Mouse (Mus musculus): ENCODE data around the gene Ddx49. TPM values are rescaled to one million over a fixed set of nuclear protein-coding genes. Genes with fewer than 3 reads are reported as not detected.

Ddx49 gene
- polyA plus RNA-seq, 1 experiment from 2014 or later = 41.0 TPM

DNA sequence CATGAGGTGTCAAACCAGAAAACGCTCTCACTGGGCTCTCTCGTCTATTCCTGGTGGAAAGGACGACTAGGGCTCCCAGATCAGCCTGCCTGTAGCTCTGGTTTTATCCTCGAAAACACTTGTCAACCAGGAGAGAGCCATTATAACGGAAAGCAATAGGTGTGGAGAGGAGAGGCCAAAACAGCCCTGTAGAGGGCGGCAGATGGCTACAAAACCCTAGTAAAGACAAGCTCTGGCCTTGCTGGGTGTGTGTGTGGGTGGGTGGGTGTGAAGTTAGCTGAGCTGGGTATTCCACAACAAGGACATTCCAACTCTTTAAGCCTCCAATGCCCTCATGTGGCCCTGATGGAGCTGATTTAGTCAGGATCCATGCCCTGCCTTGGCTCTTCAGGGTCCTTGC is 41.4 kb upstream of the Ddx49 start:
- Histone ChIP-seq H3K4me3 (replicated peaks; ENCODE audit: low read depth, low read length) (no peak overlapping the region), H3K36me3 (ENCODE audit: insufficient read depth, low read length) (peaks cover 48% of the 10 kb centered on the region), H3K9ac (ENCODE audit: low read depth, low read length) (no peak overlapping the region), H3K4me1 (replicated peaks; ENCODE audit: insufficient read depth, low read length) (0 out of 2 replicates have a peak, but pooled peaks cover 3% of the 10 kb centered on the region), H3K9me3 (replicated peaks; ENCODE audit: low read length) (no peaks in the 10 kb centered on the region), H3K4me2 (ENCODE audit: low read length) (no peak overlapping the region), H3K27me3 (ENCODE audit: insufficient read depth, low read length) (no peaks in the 10 kb centered on the region), H3K27ac (no peak overlapping the region)
- WGBS = 61% methylated on average over 6 of the region's 6 CpGs
- DNase-seq (ENCODE audit: low spot score) (peak; percentile 60), ATAC-seq (replicated peaks; ENCODE audit: low FRiP score, low read depth) (no peak)
- TF ChIP-seq CTCF (IDR thresholded peaks at IDR 0.05; ENCODE audit: low read depth) = peak; percentile 70

DNA sequence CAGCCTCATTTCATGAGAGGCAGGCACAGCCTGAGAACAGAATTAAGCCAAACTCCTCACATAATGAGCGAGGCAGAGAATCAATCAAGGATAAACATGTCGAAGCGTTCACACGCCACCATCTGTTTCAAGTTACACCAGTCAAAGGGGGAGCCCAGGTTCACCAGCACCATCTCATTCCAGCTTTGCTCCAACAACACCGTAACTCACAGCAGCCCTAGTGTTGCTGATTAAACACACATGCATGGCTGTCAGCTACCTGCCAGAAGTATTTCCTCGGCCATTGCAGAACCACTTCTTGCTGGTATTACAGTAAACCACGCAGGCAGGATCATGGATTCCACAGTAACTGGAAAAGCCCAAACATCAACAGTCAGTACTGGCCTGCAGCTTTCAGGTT is 40.8 kb upstream of the Ddx49 start:
- no peak overlapping the region for H3K4me2 ChIP-seq (ENCODE audit: low read length)
- H3K27ac ChIP-seq = no peak overlapping the region
- H3K9ac ChIP-seq (ENCODE audit: low read depth, low read length) = no peak overlapping the region
- 66% methylated on average over 7 of the region's 7 CpGs for WGBS
- H3K4me3 ChIP-seq (replicated peaks; ENCODE audit: low read depth, low read length) = no peak overlapping the region
- ATAC-seq (replicated peaks; ENCODE audit: low FRiP score, low read depth) (no peak), DNase-seq (ENCODE audit: low spot score) (no peak)
- no peaks in the 10 kb centered on the region for H3K27me3 ChIP-seq (ENCODE audit: insufficient read depth, low read length)
- H3K9me3 ChIP-seq (replicated peaks; ENCODE audit: low read length) = no peaks in the 10 kb centered on the region
- peaks cover 52% of the 10 kb centered on the region for H3K36me3 ChIP-seq (ENCODE audit: insufficient read depth, low read length)
- no peak for TF ChIP-seq CTCF (IDR thresholded peaks at IDR 0.05; ENCODE audit: low read depth)
- 0 out of 2 replicates have a peak, but pooled peaks cover 1% of the 10 kb centered on the region for H3K4me1 ChIP-seq (replicated peaks; ENCODE audit: insufficient read depth, low read length)

DNA sequence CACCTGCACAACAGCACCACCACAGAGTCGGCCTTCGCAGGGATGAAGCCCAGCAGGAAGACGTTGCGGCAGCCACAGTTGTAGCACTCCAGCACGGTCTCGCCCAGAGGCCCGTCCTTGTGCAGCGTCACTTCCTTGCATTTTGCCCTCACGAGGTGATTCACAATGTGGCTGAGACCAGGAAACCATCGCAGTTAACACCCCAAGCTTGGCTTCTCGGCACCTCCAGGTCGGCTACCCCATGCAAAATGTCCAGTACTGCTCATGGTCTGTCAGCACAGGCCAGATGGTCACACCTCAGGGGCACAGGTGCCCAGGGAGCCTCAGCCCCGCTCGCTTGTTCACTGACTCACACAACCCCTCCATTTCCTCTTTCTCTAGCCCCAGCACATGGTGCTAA is 39.7 kb upstream of the Ddx49 start:
- ATAC-seq (replicated peaks; ENCODE audit: low FRiP score, low read depth) (no peak), DNase-seq (ENCODE audit: low spot score) (no peak)
- Histone ChIP-seq H3K36me3 (ENCODE audit: insufficient read depth, low read length) (peaks cover 63% of the 10 kb centered on the region), H3K4me2 (ENCODE audit: low read length) (no peak overlapping the region), H3K9me3 (replicated peaks; ENCODE audit: low read length) (no peaks in the 10 kb centered on the region), H3K4me3 (replicated peaks; ENCODE audit: low read depth, low read length) (no peak overlapping the region), H3K27ac (no peak overlapping the region), H3K27me3 (ENCODE audit: insufficient read depth, low read length) (no peaks in the 10 kb centered on the region), H3K4me1 (replicated peaks; ENCODE audit: insufficient read depth, low read length) (no peaks in the 10 kb centered on the region), H3K9ac (ENCODE audit: low read depth, low read length) (no peak overlapping the region)
- 88% methylated on average over 14 of the region's 14 CpGs for WGBS
- TF ChIP-seq CTCF (IDR thresholded peaks at IDR 0.05; ENCODE audit: low read depth) = no peak

GRCm38 (mm10) chr8:70340659-70341058 is 38.4 kb upstream of the Ddx49 start:
- 92% methylated on average over 7 of the region's 7 CpGs for WGBS
- Histone ChIP-seq H3K27me3 (ENCODE audit: insufficient read depth, low read length) (no peaks in the 10 kb centered on the region), H3K9me3 (replicated peaks; ENCODE audit: low read length) (no peaks in the 10 kb centered on the region), H3K9ac (ENCODE audit: low read depth, low read length) (no peak overlapping the region), H3K4me3 (replicated peaks; ENCODE audit: low read depth, low read length) (no peak overlapping the region), H3K36me3 (ENCODE audit: insufficient read depth, low read length) (peaks cover 73% of the 10 kb centered on the region), H3K4me2 (ENCODE audit: low read length) (no peak overlapping the region), H3K4me1 (replicated peaks; ENCODE audit: insufficient read depth, low read length) (no peaks in the 10 kb centered on the region), H3K27ac (no peak overlapping the region)
- no peak for TF ChIP-seq CTCF (IDR thresholded peaks at IDR 0.05; ENCODE audit: low read depth)
- ATAC-seq (replicated peaks; ENCODE audit: low FRiP score, low read depth) (no peak), DNase-seq (ENCODE audit: low spot score) (no peak)

DNA sequence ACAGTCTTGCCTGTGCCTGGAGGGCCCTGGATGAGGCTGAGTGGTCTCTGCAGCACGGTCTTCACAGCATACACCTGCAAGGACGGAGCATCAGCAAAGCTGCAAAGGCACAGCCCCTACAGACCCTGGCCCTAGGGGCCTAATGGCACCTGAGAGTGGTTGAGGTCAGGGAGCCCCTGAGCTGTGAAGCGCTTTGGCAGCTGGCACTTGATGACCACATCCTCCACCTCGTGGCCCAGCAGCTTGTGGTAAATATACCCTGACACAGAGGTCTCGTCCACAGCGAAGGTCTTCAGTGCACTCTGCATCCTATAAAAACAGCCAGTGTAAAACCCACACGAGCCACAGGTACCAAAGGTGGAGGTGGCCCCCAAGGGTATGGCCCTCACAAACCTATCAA is 36.6 kb upstream of the Ddx49 start:
- no peaks in the 10 kb centered on the region for H3K4me1 ChIP-seq (replicated peaks; ENCODE audit: insufficient read depth, low read length)
- H3K4me3 ChIP-seq (replicated peaks; ENCODE audit: low read depth, low read length) = no peak overlapping the region
- ATAC-seq (replicated peaks; ENCODE audit: low FRiP score, low read depth) (no peak), DNase-seq (ENCODE audit: low spot score) (no peak)
- H3K27me3 ChIP-seq (ENCODE audit: insufficient read depth, low read length) = no peaks in the 10 kb centered on the region
- no peak overlapping the region for H3K9ac ChIP-seq (ENCODE audit: low read depth, low read length)
- no peak overlapping the region for H3K27ac ChIP-seq
- H3K36me3 ChIP-seq (ENCODE audit: insufficient read depth, low read length) = peaks cover 89% of the 10 kb centered on the region
- 79% methylated on average over 7 of the region's 7 CpGs for WGBS
- H3K9me3 ChIP-seq (replicated peaks; ENCODE audit: low read length) = no peaks in the 10 kb centered on the region
- H3K4me2 ChIP-seq (ENCODE audit: low read length) = no peak overlapping the region
- TF ChIP-seq CTCF (IDR thresholded peaks at IDR 0.05; ENCODE audit: low read depth) = no peak

GRCm38 (mm10) chr8:70332878-70333202 is 30.6 kb upstream of the Ddx49 start:
- 88% methylated on average over 6 of the region's 6 CpGs for WGBS

More at GRCm38 (mm10) chr8:70332878-70333202, 30.6 kb upstream of the Ddx49 start:
- no peak for DNase-seq (ENCODE audit: low spot score)
- ATAC-seq (replicated peaks; ENCODE audit: low FRiP score, low read depth) = no peak
- H3K27ac ChIP-seq = no peak overlapping the region
- no peak overlapping the region for H3K4me3 ChIP-seq (replicated peaks; ENCODE audit: low read depth, low read length)
- H3K36me3 ChIP-seq (ENCODE audit: insufficient read depth, low read length) = peaks cover 57% of the 10 kb centered on the region
- H3K27me3 ChIP-seq (ENCODE audit: insufficient read depth, low read length) = no peaks in the 10 kb centered on the region
- no peak overlapping the region for H3K4me2 ChIP-seq (ENCODE audit: low read length)
- TF ChIP-seq CTCF (IDR thresholded peaks at IDR 0.05; ENCODE audit: low read depth) = no peak
- H3K9ac ChIP-seq (ENCODE audit: low read depth, low read length) = no peak overlapping the region
- H3K9me3 ChIP-seq (replicated peaks; ENCODE audit: low read length) = no peaks in the 10 kb centered on the region
- peaks cover 10% of the 10 kb centered on the region; the same call in 1 of the 2 replicates for H3K4me1 ChIP-seq (replicated peaks; ENCODE audit: insufficient read depth, low read length)

Data from kidney, postnatal 0 days (tissue).